Mouse (Mus musculus): ENCODE measurements around the gene Prss32.
"Not testable (repeated sequence)": the region's sequence is repeated elsewhere in the genome, so short reads cannot be mapped to it uniquely, and the experiment has no call there.

The Prss32 gene

DNA sequence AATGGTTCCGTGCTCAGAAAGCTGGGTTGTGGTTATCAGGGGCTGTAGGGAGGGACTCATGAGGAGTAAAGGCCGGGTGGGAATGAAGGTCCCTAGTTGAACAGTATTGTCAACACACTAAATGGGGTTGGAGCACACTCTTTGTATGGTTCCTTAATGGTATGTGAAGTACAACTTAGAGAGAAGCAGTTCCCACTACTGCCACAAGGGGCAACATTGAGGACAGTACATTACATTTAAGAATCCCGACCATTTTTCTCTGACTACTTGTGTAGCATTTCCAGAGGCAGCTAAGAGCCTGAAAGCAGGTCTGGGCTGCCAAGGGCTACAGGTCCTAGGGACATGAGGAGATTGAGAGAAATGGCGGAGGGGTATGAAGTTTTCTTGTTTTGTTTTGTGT, 2.5 kb upstream of the Prss32 start:
- peak; percentile 82 for DNase-seq (ENCODE audit: low read depth, low spot score)

DNA sequence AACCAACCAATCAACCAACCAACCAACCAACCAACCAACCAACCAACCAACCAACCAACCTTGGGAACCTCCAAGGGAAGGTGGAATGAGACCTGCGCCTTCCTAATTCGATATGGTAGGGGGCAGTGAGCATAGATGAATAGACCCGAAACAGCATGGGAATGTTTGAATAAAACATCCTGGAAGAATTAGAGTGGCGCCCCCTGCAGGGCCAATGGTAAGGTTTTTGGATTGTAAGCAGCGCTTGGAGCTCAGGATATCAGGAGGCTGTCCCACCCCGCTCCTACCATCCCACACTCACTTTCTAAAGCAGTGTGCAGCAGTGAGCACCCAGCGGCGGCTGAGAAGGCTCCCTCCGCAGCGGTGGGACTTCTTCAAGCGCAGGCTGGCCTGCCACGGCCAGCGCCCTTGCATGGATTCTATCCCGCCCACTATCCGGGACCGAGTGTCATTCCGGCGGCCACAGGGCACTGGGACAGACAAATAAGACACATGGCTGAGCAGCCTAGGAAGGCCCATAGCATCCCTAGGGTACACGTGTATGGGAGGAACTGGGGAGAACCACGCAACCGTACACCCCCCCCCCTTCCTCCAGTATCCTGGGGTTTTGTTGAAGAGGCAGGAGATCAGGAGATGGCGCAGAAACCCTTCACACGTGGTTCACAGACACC, 379 bp upstream of the Prss32 start:
- DNase-seq (ENCODE audit: low read depth, low spot score) = peak; percentile 89

DNA sequence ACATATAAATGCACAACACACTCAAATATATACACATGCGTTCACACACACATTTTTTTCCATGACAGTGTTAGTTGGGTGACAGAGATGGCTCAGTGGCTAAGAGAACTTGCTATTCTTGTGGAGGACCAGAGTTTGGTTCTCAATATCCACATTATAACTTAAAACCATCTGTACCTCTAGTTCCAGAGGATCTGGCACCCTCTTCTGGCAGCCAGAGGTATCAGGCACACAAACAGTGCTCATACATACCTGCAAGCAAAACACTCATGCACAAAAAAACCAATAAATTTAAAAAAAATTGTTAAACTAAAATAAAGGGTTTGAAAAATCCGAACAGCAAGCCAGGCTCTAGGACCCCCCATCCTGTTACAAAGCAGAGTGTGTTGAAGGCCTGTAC, 6.4 kb downstream of the Prss32 start:
- peak; percentile 40 for DNase-seq (ENCODE audit: low read depth, low spot score)

DNA sequence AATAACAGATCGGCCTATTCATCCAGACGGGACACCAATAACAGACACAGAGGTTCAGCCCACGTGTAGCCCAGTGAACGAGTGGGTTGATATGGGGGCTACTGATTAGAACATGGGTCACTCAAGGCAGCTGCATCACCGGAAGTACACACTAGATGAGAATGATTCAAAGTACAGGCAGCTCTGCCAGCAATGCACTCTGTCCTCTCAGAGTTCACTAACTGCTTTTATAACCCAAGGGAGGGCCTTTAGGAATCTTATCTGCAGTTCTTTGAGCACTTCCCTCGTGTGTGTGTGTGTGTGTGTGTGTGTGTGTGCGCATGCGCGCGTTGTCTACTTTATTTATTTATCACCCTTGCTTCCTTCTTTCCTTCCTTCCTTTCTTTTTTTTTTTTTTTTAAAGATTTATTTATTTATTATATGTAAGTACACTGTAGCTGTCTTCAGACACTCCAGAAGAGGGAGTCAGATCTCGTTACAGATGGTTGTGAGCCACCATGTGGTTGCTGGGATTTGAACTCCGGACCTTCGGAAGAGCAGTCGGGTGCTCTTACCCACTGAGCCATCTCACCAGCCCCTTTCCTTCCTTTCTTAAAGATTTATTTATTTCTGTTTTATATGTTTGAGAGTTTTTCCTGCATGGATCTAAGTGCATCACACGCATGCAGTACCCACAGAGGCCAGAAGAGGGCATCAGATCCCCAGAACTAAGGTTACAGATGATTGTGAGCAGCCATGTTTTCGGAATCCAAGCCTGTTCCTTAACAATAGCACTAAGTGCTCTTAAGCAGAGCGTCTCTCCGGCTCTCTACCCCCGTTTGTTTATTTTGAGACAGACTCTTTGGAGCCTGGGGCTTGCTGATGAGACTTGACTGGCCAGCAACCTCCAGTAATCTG, 7.4 kb downstream of the Prss32 start:
- peak; percentile 82 for DNase-seq (ENCODE audit: low read depth, low spot score)

DNA sequence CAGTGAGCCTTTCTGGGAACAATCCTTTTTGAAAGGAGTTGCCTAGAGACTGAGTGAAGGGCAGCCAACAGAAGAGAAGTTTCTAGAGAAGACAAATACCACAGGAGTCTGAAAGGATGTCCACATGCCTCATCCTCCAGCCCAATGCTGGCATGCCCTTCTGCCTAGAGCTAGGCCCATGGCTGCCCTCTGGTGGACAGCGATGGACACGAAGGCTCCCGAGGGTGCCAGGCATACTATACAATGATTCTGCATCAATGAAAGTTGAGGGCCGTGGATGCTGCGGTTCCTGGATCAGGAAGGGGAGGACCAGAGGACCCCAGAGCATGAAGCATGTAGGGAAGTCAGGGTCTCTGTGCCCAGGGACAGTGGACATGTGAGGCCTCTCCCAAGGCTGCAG, 9.6 kb downstream of the Prss32 start:
- peak; percentile 38 for DNase-seq (ENCODE audit: low read depth, low spot score)

DNA sequence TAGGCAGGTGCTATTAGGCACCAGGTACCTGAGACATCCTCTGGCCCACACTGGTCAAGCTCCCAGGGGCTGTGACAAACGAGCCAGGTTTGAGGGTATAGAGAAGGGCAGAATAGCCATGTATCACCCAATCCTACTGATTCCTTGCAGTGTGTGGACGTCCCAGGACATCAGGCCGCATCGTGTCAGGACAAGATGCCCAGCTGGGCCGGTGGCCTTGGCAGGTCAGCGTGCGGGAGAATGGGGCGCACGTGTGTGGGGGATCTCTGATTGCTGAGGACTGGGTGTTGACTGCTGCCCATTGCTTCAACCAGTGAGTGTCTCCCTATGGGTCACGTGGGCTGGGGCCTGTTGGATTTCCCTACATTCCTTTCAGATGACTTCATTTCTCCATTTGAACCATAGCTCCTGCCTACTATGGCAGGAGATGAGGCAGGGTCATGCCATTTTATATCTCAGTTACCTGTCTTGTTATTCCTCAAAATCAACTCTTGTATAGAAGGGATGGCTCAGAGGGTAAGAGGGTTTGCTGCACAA, 10.6 kb downstream of the Prss32 start:
- DNase-seq (ENCODE audit: low read depth, low spot score) = peak; percentile 44

DNA sequence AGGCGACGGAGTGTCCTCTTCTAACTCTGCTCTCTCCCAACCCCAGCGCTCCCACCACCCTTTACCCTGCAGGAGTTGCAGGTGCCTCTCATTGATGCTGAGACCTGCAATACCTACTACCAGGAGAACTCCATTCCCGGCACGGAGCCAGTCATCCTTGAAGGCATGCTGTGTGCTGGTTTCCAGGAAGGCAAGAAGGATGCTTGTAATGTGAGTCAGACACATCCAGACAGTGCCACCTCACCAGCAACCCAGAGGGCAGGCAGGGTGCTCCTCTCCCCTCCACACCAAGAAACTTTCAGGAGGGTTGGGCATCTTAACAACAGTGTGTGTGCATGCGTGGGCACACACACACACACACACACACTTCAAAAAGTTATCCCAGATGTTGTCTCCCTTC, 13.5 kb downstream of the Prss32 start:
- DNase-seq (ENCODE audit: low read depth, low spot score) = no peak

DNA sequence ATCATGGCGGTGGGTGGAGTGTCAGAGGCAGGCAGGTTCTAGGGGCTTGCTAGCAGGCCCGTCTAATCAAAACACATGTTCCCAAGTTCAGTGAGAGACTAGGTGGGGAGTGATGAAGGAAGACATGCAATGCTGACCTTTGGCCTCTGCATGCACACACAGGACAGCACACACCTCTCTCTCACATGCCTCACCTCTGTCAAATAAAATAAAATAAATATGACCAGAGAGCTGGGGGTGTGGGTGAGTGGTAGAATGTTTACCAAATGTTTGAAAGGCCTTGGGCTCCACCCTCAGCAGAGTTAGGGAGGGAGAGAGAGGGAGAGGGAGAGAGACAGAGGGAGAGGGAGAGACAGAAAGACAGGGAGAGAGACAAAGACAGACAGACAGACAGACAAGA, 14.3 kb downstream of the Prss32 start:
- DNase-seq (ENCODE audit: low read depth, low spot score) = no peak

DNA sequence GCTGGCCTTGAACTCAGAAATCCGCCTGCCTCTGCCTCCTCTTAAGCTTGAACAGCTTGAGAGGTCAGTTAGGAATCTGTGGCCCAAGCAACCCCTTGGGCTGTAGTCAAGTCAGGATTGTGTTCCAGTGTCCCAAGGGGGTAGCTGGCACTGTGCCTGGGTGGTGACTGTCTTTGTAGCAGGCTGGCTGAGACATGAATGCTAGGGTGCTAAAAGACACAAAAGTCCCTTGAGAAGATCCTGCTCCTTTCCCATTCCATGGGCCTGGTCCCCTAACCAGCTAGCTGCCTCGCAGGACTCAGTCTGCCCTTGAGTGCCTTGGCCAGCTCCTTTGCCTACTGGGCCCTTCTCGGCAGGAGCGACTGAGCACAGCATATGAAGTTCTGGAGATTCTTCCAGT, 19.3 kb downstream of the Prss32 start:
- DNase-seq (ENCODE audit: low read depth, low spot score) = no peak

DNA sequence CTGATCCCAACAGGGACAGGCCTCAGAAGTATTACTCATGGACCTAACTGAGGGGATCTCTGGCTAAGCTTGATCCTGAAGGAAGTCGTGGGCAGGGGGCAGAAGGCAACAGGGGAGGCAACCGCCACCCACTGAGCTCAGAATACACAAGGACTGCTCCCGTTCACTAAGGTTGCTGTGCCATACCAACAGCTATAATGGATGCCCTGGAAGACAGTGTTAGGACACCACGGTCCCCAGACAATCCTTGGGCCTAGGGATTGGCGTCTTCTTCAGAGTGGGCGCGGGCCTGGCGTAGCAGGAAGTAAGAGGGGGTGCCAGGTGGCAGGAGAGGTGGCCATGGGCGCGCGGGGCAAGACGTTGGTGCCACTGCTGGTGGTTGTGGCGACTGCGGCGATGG, 24.1 kb downstream of the Prss32 start, which contains the start of gene Prss21:
Prss21 (plus strand) TSS at position 301 of the 400 bp plus-strand sequence.
- no peak for DNase-seq (ENCODE audit: low read depth, low spot score)

DNA sequence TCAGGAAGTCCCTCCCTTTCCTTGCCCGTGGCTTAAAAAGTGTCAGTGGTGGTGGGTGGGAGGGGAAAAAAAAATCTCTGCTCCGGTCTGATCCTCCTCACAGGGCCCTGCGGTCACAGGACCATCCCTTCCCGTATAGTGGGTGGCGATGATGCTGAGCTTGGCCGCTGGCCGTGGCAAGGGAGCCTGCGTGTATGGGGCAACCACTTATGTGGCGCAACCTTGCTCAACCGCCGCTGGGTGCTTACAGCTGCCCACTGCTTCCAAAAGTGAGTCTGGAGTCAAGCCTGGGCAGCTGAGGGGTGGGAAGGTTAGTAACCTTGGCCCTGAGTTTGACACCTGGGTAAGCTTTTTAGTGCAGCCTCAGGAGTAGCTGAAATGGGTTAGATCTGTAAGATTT, 24.9 kb downstream of the Prss32 start:
- no peak for DNase-seq (ENCODE audit: low read depth, low spot score)

DNA sequence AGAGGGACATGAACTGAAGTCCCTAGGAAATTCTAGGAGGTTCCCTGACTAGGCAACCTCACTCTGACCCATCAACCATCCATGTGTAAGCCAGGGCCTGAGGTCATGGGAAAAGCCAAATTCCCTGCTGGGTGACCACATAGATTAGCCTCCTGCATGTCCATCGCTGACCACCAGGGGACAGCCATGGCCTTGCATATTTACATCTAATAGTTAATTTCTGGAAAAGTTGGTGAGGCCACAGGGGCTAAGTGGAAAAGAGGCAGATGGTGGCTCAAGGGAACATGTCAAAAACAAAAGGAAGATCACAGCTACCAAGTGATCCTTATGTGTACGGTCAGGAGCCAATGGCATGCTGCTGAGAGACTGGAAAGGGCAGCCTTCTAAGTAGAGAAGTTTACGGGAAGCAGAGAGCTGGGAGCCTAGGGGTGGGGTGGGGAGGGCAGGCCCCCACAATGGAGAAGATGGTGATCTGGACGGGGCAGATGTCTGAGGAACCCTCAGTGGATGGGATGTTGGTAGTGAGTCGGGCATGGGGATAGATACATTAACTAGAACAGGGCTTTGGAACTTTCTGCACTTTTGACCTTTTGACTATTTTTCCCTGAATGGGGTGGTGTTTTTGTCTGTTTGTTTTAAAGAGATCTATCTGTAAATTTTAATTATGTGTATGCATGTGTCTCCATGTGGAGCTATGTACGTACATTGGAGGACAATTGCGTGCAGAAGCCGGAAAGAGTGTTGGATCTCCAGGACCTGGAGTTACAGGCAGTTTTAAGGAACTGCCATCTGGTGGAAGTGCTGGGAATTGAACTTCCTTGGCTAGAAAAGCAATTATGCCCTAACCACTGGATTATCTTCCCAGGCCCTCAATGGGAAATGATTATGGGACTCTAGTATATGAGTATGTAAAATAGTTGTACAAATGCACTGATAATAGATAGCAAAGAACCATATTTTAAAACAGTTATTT, 30.5 kb downstream of the Prss32 start:
- DNase-seq (ENCODE audit: low read depth, low spot score) = peak; percentile 56

DNA sequence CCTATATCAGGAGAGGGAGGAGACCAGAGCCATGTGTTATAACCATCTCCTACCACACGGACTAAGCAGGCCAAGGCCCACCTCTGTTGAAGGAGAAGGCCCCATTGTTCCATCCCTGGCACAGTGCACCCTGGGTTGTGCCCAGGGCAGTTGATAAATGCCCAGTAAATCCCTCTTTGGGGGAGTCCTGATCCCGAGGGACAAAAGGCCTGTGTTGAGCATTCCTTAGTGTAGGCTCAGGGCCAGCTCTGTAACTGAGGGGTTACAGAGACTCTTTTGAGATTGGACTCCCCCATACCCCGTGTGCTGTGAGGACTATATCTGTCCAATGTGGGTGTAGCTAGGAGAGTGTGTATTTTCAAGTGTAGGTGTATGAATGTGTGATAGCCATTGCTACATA, 33.1 kb downstream of the Prss32 start:
- no peak for DNase-seq (ENCODE audit: low read depth, low spot score)

DNA sequence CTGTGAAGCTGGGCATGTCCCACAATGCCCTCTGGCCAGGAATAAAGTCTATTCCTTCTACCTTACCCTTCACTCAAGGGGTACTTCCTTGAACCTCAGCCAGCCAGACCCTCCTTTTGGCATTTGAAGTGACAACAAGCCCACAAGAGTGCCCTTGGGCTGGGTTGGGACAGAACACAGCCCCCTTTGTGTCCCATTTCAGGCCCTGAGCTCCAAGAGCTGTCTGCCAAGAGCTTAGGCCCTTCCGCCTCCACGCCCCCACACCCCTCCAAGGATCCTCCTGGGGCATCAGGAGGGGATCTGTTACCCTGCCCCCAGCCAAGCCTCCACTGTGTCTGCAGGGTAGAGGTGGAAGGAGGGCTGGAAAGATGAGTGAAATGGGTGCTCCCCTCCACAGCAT, 33.5 kb downstream of the Prss32 start:
- DNase-seq (ENCODE audit: low read depth, low spot score) = no peak

DNA sequence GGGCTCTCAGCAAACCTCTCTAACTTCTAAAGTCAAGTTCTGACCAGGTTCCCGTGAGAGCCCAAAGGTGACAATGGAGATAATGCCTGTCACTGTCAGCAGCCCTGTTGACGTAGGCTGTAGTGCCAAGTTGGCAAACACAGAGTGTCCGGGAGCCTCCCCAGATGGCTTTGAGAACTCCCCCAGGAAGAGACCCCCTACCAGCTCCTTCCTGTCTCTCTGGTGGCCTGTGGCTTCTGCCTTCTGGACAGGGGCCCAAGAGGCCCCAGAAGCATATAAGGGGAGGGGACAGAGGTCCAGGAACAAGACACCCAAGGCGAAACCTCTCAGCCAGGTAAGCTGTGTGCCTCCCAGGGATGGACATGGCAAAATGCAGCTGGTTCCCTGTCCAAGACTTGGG, 36.9 kb downstream of the Prss32 start, which contains the start of the genes Dcpp1 and Dcpp2:
Dcpp1 (plus strand) TSS at position 301 of the 400 bp plus-strand sequence.
Dcpp2 (plus strand) TSS at position 305 of the 400 bp plus-strand sequence.
- DNase-seq (ENCODE audit: low read depth, low spot score) = not testable (repeated sequence)

Data from R1 (cell line).